Mouse (Mus musculus): ENCODE measurements around the gene Bloc1s1.

Bloc1s1 gene

DNA sequence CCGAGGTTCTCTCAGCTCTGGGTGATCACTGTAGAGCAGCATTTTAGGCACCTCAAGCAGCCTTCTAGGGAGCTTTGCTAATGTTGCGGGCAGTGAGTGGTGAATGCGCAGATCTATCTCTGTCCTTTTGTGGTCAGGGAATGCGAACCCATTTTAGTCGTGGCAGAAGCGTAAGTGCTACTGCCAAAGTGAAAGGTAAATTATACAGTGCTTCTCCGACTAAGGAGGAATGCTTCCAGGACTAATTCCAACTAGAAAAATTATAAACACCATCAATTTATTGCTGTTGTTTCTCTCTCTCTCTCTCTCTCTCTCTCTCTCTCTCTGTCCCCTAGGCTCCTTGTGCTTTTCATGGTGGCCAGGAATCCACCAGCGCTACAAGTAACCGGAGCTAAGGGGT, at the start of gene Bloc1s1:
TSS of gene Bloc1s1 (minus strand) at position 101 of the 400 bp plus-strand sequence.
- no peak for DNase-seq (ENCODE audit: low spot score in 2 of 2)

DNA sequence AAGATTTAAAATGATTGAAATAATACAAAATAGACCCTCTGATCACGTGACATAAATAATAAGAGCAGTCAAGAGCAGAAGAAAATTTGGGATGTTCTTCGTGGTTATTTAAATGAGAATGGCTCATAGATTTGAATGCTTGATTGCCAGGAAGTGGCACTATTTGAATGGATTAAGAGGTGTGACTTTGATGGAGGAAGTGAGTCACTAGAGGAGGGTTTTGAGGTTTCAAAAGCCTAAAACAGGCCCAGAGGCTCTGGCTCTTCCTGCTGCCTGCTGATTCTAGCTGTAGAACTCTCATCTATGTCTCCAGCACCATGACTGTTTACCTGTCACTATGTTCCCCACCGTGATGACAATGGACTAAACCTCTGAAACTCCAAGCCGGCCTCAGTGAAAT, 49.0 kb upstream of the Bloc1s1 start:
- no peak for DNase-seq (ENCODE audit: low spot score in 2 of 2)

DNA sequence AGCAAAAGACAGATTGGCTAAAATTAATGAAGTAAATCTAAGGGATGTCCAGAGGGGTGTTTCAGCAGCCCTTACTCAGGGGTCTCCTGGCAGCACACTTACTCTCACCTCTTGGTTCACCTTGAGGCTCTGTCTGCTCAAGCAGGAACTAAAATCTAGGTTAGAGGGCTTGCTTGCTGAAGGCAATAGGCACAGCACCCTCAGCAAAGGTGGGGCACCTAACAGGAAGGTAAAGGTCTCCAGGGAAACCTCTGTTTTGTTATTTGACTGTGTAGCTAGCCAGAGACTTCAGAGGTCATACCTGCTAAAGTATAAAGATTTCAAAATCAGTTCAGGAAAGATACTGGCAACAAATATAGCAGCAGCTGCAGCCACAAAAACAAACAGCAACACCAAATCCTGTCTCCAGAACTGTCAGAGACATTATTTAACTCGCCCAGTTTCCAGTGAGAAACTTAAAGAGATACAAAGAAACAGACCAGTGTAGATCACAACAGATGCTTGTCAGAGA, 47.0 kb upstream of the Bloc1s1 start:
- DNase-seq (ENCODE audit: low spot score in 2 of 2) = no peak

DNA sequence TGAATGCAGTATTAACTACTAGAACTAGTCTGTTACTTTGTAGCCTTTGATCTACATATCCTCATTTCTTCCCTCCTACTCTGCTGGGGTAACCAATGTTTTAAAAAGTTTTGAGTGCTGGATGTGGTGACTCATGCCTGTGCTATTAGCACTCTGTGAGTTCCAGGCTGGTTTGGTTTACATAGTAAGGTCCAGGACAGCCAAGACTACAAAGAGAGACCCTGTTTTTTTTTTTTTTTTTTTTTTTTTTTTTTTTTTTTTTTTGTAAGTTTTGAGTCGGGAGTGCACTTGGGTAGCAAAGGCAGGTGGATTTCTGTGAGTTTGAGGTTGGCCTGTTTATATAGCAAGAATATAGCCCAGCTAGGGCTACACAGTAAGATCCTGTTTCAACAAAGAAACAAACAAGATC, 44.5 kb upstream of the Bloc1s1 start:
- no peak for DNase-seq (ENCODE audit: low spot score in 2 of 2)

DNA sequence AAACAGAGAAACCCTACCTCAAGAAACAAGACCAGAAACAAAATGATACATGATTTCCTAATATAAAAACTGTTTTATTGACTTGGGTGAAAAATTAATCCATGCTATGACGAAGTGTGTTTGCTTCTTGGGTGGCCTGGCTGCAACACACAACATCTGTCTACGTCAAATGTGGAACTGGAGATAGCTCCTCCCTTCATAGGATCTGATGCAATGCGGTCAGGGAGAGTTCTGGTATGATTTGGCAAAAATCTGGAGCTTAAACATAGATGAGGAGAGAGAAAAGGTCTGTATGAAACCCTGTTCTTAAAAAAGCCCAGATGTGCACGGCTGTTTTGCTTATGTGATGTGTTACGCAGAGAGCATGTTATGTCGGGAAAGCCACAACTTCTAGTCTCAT, 42.0 kb upstream of the Bloc1s1 start:
- DNase-seq (ENCODE audit: low spot score in 2 of 2) = no peak

DNA sequence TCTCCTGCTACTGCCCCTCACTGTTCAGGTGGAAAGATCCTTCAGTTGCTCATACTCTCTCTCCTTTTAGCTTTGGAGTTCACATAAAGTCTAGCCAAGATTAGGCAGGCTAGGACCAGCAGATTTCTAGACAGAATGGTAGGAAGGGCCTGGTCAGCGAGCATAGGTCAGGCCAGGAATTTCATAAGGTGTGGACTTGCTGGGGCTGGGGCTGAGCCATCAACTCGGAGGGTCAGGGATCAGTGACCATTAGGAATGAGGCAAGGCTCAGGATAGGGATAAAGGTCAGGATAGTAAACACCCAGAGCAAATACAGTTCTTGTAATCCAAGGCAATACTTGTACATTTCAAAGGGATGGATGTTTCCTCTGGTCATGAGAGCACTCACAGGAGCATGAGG, 41.1 kb upstream of the Bloc1s1 start:
- DNase-seq (ENCODE audit: low spot score in 2 of 2) = no peak

DNA sequence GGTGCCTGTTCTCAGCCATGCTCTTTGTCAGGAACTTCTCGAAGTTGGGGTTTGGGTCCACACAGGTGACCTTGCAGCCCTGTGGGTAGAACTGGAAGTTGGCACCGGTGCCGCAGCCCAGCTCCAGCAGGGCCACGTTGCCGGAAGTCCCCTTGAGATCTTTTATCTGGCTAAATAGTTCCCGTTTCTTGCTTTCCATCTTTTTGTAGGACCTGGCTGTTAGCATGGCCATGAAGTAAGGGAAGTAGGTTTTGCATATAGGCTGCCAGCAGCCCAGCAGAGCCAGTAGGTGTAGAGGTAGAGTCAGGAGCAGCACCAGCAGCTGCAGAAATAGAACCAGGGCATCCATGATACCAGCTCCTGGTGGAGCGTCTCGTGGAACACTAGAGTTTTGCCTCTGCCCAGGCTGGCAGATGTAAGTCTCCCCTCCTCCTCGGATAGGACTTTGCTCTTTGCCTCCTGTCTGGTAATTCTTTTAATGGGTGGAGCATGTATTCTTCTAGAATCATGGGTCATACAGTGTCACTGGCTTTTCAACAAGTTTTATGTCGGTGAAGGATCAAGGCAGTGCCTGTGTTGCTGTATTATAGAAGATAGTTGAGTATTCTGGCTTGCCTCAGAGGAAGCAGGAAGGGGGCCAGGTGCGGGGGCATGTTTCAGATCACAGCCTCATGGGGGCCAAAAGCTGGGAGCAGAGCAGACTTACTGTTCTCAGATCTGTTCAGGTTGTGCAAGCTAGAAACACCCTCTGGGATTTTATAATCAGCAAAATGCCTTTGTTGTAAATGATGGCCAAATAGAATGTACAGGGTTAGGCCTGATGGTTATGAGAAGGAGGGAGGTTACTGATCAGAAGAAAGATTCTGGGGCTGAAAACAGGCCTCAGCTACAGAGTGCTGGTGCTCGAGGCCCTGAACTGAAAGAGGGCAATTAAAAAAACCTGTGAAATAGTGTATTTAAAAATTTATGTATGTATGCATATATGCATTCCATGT, 37.1 kb upstream of the Bloc1s1 start, which contains the start of gene Mettl7b:
TSS of gene Mettl7b (minus strand) at position 399 of the 995 bp plus-strand sequence.
- DNase-seq (ENCODE audit: low spot score in 2 of 2) = no peak

DNA sequence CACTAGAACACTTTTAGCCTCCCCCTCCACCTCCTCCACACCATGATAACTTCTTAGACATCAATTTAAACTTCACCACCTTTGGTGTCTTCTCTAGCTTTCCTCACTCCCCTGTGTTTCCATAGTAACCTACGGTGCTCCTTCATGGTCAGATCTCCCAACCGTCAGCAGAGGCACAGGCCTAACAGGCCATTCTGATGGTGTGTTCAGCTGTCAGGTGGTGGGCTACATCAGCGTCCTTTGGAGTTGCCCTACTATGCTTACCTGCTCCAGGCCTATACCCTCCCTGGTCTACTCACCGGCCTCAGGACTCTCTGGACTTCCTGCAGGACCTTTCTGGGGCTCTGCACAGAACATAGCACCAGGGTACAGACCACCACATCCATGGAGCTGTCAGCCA, 36.3 kb upstream of the Bloc1s1 start:
- no peak for DNase-seq (ENCODE audit: low spot score in 2 of 2)

DNA sequence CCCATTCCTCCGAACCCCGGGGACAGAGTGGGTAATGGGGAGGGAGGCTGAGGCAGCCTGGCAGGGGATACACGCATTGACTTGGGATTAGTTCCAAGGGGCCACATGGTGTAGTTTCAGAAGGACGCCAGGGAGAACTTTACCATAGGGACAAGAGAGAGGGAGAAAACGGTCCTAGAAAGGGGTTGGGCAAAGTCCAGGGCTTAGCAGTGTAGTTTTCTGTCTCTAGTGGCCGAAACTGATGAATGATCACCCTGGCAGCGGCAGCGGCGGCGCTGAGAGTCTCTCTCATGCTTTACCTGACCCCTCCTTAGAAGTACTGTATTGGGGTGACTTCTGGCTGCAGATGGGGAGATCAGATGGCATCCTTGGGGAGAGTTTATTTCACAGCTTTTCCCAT, 34.5 kb upstream of the Bloc1s1 start:
- no peak for DNase-seq (ENCODE audit: low spot score in 2 of 2)

DNA sequence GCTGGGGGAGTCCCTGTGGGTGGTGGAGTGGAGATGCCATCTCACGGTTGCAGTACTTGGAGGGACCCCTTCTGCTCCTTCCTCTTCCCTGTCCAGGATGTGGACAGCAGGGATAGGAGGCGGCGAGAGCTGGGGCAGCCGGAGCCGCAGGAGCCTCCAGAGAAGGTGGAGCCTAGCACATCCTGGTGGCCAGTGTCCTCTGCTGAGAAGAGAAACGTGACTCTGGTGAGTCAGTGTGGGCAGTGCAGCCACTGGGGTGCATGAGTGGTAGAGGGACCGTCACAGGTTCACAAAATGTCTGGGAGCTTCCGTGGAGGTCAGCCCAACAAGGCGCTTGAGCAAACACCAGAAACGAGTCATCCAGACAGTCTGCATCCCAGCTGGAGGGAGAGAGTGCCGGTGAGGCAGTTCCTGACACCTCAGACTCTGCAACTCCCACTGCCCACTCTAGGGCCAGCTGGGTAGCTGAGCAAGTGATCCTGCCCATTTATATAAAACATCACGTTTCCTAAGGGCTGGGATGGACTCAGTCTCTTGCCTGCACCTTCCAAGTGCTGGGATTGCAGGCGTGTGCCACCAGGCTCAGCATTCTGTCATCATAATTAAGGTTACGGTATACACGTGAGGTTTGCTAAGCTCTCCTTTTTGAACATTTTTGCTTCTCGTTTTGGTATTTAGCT, 26.5 kb upstream of the Bloc1s1 start:
- DNase-seq (ENCODE audit: low spot score in 2 of 2) = no peak

DNA sequence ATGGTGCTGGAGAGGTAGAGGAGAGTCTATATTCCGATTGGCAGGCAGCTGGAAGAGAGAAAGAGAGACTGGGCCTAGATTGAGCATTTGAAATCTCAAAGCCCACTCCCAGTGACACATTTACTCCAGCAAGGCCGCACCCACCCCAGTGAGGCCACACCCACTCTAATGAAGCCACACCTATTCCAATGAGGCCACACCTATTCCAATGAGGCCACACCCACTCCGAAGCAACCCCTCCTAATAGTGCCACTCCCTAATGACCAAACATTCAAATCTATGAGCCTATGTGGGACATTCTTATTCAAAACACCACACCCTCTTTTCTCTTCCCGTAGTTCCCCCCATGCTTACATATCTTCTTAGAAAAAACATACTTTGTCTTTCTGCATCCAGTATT, 23.7 kb upstream of the Bloc1s1 start:
- DNase-seq (ENCODE audit: low spot score in 2 of 2) = no peak

DNA sequence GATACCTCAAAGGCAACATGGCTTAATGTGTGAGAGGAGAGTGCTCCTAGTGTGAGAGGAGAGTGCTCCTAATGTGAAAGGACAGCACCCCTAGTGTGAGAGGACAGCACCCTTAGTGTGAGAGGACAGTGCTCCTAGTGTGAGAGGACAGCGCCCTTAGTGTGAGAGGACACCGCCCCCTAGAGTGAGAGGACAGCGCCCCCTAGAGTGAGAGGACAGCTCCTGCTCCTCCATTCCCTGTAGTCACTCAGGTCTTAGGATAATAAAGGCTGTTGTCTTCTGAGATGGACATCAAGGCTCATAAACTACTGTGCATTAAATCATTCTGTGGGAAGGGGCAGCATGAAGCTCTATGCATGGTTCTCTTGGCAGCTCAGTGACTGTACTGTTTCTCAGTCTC, 21.8 kb upstream of the Bloc1s1 start:
- no peak for DNase-seq (ENCODE audit: low spot score in 2 of 2)

DNA sequence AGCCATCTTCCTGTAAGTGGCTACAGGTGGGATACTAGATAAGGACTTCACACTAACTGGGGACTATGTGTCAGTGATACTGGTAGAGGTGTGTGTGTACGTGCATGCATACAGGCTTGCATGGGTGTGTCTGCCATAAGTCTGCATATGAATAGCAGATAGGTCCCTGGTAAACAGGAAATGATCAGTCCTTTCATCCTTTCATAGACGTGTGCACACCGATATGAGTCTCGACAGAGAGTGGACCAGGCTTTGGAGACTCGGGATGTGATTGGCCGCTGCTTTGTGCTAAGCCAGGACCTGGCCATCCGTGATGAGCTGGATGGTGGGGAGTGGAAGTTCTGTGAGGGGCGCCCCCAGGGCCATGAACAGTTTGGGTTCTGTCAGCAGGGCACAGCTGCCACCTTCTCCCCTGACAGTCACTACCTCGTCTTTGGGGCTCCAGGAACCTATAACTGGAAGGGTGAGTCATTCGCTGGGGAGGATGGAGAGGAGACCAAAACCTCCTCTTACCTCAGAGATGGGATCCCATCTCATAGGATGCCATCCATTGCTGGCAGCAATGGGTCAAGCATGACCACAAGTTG, 16.7 kb upstream of the Bloc1s1 start:
- DNase-seq (ENCODE audit: low spot score in 2 of 2) = no peak

DNA sequence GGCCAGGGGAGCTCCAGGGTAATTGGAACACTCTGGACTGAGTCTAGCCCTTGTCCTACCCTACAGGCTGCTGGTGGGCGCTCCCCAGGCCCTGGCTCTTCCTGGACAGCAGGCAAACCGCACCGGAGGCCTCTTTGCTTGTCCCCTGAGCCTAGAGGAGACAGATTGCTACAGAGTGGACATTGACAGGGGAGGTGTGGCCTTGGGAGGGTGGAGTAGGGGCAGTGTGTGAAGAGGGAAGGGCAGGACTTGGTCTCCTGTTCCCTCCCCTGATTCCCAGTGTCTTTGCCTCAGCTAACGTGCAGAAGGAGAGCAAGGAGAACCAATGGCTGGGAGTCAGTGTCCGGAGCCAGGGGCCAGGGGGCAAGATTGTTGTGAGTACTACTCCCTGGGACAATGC, 15.1 kb upstream of the Bloc1s1 start:
- DNase-seq (ENCODE audit: low spot score in 2 of 2) = no peak

DNA sequence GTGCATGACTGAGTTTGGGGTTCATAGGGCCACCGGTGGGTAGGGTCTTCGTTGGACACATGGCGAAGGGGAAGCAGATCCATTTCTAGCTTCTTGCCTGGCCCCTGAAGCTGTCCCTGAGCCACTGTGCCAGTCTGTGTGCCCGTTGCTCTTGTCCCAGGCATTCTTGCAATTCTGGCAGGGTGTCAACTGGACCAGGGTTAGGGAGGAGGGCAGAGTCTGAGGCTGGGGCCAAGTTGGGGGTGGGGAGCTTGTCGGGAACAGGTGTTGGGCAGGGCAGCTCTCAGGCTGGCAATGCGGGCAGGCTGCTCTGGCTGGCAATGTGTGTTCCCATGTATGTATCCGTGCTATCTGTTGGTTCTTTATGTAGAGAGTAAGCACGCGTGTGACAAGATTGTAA, 14.6 kb upstream of the Bloc1s1 start:
- no peak for DNase-seq (ENCODE audit: low spot score in 2 of 2)

DNA sequence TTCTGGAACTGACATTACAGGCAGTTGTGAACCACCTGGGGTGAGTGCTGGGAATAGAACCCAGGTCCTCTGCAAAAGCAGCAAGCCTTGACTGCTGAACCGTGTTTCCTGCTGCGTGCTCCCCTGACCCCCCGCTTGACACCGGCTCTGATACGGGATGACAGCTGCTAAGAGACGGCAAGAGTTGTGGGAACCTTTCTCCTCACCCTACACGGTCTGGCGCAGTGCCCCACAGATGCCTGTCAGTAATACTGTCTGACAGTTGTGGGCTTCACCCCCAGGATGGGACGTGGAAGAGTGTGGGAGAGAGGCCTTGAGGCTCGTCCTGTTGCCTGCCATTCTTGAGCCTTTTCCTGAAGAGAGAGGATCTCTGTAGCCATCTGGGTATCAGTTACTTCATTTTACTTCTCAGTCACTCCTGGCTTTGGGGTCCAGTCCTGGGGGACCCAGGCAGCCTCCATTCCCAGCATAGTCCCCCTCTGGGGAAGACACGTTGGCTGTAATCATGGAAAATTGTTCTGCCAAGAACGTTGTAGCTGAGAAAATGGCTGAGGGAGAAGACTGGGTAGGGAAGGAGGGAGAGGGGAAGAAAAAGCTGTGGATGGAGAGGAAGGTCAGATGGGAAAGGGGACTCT, 14.0 kb upstream of the Bloc1s1 start:
- no peak for DNase-seq (ENCODE audit: low spot score in 2 of 2)

DNA sequence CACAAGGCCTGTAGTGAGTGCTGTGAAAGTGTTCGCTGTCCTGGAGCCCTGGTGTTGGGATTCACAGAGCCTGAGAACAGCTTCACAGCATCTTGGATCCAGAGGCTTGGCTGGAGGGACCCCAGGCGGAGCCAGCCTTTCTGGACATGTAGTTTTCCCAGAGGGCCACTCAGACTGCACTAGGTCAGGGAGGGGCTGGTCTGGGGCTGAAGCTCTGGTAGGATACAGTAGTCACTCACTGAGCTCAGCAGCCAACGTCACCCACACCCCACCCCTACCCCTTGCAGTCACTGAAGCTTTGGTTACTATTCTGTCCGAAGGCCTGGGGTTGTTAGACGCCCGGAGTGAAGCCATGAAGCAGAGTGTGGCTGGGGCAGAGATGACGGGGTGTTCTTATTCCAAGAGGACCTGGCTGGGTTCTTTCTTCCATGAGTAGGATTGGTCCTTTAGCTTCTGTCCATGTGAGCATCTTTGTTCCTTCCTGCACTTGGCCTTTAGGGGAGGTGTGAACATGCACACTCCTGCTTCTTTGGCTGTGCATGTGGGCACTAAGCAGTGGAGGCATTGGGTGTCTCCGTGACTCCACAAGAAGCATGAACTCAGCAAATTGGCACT, 12.1 kb upstream of the Bloc1s1 start:
- no peak for DNase-seq (ENCODE audit: low spot score in 2 of 2)

DNA sequence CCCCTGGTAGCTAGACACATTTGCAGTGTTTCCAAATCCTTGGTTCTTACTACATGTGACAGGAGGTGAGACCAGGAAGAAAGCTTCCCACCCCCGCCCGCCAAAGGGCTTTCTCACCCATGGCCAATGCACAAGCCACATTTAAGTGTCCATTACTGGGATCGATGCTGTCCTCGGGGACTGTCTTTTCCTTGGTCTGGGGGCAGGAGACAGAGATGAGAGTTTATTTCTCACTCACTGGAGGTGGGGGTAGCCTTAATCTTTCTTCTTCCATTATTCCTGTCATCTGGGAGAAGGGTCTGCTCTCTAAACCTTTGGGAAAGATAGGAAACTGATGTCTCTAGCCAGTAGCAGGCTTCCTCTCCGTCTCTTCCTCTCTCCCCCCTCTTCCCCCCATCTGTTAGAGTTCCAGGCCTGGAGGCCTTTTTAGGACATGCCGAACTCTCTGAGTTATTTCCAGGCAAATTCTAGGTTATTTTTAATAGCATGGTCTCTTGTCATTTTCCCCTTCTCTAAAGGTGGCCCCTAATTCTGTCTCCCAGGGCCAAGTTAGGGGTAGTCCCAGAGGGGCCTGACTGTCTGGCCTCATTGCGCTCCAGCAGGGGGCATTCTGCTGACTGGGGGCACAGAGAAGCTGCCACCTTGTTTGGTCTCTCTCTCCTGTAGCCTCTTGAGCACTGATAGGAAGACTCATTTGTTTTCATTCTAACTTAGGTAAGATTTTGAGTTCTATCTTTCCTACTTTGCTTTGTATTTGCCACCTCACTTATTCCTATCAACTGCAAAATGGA, 11.4 kb upstream of the Bloc1s1 start:
- no peak for DNase-seq (ENCODE audit: low spot score in 2 of 2)

DNA sequence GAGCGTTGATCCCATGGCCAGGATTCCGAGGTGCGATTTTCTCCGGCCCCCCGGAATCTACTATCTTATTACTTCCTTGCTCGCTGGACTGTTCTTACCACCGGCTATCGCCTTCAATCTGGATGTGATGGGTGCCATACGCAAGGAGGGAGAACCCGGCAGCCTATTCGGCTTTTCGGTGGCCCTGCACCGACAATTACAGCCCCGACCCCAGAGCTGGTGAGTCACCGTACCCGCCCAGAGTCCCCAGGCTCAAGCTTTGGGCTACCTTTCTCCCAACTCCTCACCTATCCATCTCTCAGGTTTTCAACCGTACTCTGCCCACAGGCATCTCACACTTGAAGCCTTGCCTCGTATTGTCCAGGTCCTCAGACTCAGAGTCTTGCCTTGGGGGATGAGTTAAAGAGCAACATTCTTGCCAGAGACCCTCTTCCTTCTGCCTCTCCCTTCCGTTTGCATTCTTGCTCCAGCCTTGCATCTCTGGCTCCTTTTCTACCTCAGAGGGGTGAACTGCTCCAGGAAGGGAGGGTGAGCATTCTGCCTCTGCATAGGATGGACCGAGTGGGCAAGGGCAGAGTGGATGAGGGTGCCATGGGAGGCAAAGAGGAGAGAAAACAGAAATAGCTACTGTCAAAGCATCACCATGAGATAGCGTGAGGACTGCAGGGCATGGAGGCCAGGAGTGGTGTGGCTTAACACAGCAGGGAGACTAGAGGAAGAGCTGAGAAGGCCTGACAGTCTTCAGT, 10.3 kb upstream of the Bloc1s1 start:
- DNase-seq (ENCODE audit: low spot score in 2 of 2) = no peak

DNA sequence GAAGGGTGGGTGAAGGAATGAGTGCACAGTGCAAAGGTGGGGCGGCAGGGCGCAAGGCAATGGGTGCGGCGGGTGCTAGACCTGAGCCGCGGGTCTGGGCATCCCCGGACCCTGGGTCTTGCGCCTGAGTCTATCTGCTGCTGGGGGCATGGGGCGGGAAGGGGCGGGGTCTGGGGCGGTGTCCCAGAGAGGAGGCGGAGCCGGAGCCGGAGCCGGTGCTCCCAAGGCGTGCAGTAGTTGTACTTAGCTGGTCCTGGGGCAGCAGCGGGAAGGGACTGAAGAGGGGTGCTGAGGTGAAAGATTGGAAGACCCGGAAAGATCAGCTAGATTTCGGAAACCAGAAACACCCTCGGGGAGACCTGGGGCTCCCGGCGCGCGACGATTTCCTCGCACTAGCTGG, 9.7 kb upstream of the Bloc1s1 start, which contains the start of gene Itga7:
TSS of gene Itga7 (plus strand) at position 245 of the 400 bp plus-strand sequence.
- DNase-seq (ENCODE audit: low spot score in 2 of 2) = no peak

Measured in right cerebral cortex, adult 2 months (tissue).